Mouse (Mus musculus) hematopoietic stem cell, adult 5-6 weeks (primary cell): ENCODE measurements around the gene Ppih. TPM values are rescaled to one million over a fixed set of nuclear protein-coding genes. Genes with fewer than 3 reads are reported as not detected.

Source experiments
- ATAC-seq, 2 experiments: fragments of 125-278 bp in 1 of 2; replicated peaks in 1 of 2; 2 replicates each; pipeline ENCODE4 v1.8.0; 2016 to 2017; ENCODE audit warnings: inconsistent platforms in 2 of 2, mild to moderate bottlenecking in 2 of 2, moderate number of reproducible peaks in 2 of 2, low read depth in 1 of 2, moderate TSS enrichment in 1 of 2; ENCODE audit not compliant: low FRiP score in 2 of 2, poor library complexity in 2 of 2, severe bottlenecking in 2 of 2, insufficient read depth in 1 of 2, low TSS enrichment in 1 of 2
- total RNA-seq: library from RNA; stranded (forward); fragments of 172-1452, 232-1000 nt; gene quantifications from 2 replicates; pipeline ENCODE4 v1.2.3, GENCODE M21; 2017

The Ppih gene
- 75.5 and 80.9 TPM in 2 replicates for total RNA-seq

DNA sequence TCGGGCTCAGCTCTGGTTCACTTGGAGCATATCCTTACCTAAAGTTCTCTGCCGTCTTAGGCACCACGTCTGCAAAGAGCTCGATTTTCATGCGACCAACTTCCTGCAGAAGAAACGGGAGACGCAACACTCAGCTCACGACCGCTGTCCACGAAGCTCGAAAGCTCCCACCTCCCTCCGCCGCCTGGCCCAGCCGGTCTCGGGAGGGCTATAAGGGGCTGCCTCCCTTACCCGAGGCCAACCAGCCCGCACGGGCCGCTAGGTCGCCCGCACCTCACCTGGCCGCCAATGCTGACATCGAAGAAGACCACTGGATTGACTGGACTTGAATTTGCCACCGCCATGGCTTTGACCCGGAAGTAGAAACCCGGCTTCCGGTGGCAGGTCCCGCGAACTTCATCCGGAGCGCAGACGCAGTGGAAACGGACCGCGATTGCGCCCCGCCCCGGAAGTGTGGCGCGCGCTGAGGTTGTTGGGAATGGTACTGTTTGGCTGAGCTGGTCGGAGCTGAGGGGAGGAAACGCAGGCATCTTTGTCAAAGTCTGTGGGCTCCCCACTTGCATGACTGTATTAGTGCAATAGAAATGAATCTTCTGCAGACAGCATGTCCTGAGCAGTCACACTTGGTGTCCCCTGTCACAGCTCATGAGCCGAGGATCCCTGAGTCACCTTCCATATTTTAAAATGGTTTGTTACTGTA, at the start of gene Ppih:
Gene Ppih, minus strand, starts transcription at position 416 of the 700 bp plus-strand sequence.
- peak; percentile 96 to 99 for ATAC-seq

- no peak for ATAC-seq
Observed at GRCm38 (mm10) chr4:119369460-119369859, 49.1 kb upstream of the Ppih start.

DNA sequence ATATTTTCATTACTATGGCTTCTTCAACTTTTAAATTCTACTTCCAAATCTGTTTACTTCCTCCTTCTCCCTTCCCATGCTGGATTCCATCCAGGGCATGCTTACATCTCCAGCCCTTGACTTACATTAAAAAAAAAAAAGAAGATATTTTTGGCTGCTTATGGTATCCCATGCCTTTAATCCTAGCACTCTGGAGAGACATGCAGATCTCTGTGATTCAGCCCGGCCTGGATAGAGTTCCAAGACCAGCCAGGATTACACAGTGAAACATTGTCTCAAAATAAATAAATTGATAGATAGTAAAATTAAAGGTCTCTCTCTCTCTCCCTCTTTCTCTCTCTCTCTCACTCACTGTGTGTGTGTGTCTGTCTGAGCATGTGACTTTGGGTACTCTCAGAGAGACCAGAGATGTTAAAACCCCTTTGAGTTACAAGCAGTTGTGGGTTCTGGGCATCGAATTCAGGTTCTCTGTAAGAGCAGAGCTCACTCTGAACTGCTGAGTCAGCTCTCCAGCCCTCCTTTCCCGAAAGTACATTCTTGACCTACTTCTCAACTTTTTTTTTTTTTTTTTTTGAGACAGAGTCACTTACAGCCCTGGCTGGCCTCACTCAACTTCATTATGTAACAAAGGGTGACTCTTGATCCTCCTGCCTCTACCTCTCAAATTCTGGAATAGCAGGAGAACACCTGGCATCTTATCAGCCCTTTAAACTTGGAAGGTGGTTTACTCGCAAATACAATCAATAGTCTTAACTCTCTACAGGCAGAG, 46.6 kb upstream of the Ppih start:
- no peak for ATAC-seq

DNA sequence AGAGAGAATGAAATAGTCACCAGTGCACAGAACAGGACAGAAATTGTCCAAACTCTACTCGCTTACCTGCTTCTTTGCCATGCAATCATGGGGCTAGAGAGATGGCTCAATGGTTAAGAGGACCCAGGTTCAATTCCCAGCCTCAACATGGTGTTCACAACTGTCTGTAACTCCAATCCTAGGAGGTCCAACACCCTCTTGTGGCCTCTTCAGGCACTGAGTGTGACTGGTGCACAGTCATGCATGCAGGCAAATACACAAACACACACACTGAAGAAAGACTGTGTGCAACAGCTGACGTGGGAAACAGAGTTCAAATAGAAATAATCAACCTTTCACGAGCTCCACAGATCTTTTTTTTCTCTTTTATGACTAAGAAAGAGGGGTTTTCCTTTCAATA, 41.9 kb upstream of the Ppih start:
- ATAC-seq, result no peak

DNA sequence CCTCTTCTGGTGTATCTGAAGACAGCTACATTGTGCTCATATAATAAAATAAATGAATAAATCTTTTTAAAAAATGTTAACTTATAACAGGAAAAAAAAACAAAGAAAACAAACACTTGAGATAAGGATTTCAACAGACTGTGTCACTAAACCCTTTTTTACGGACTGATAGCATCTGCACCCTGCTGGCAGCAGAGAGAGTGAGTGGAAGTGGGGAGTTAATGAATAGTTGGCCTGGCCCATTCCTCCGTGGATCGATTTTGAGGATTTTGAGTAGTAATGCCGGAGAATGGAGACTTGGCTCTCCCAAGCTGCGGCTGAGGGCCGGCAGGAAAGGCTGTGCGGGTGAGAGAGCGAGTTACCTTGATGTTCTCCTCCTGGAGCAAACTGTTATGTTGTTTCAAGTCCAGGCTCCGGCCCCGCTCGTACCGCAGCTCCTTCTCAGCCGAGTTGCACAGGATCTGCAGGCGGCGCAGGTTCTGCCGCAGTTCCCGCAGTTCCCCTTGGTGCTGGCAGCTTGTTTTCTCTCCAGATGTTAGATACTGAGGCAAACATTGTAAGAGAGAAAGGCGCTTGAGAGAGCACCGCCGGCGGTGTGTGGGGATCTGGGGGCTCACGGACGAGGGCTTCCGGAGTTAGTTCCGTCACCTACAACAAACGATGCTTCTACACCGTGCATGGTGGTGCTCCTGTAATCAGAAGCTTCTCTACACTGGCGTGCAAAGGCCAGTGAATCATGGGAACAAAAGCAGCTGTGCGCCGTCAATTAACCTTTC, 39.0 kb upstream of the Ppih start:
- peak; percentile 62 to 81 for ATAC-seq

DNA sequence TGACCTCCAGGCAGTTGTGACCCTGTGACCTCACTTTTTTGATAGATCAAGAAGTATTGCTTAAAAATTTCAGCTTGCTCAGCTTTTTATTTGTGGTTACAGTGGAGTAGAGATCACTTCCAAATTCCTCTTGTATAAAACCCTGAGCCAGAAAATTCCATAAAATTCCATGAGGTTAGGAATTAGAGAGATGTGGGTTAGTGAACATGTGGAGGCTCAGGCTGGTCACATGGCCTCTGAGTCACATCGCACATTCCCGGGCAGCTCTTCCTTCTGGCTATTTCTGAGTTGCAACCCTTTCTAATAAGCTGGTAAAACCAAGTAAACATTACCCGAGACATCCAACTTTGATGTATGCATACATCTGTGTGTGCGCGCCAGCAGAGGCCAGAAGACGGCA, 25.2 kb upstream of the Ppih start:
- no peak for ATAC-seq

DNA sequence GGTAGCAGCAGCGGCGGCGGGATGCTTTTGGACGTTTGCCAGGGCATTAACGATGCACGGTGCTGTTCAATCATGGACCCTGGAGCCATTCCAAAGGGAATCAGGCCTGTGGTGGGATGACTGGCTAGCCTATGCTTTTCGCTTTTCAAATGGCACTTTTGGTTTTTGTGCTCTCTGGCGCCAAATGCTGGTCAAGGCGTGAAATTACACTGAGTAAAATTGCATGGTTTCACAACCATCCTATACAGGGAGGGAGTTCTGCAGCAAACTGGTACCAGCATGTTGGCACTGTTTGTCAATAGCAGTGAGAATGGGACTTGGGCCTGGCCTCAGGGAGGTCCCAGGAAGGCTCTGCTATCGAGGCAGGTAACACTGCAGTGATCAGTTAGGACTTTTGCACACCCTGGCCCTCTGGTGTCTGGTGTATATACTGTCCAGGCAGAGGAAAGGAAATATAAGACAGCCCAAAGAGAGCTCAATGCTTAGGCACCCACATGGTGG, 18.6 kb upstream of the Ppih start:
- ATAC-seq, result peak; percentile 71 to 83

GRCm38 (mm10) chr4:119338422-119338821, 18.1 kb upstream of the Ppih start:
- no peak for ATAC-seq

DNA sequence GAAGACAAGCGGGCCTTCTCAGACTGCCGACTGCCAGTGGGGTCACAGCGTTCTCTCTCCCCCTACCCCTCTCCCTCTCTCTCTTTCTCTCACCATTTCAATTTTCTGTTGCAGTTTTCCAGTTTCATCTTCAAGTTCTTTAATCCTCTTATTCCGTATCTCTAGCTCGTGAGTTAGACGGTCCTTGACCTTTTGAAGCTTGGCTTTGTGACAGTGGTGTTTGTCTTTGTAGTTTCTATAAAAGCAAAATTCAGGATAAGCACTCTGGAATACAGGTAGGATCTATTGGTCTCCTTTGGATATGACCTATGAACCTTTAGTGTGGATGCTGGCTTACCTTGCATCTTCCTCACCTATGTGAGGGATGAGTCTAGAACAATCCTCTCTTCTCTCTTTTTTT, 13.1 kb upstream of the Ppih start:
- ATAC-seq, result no peak

DNA sequence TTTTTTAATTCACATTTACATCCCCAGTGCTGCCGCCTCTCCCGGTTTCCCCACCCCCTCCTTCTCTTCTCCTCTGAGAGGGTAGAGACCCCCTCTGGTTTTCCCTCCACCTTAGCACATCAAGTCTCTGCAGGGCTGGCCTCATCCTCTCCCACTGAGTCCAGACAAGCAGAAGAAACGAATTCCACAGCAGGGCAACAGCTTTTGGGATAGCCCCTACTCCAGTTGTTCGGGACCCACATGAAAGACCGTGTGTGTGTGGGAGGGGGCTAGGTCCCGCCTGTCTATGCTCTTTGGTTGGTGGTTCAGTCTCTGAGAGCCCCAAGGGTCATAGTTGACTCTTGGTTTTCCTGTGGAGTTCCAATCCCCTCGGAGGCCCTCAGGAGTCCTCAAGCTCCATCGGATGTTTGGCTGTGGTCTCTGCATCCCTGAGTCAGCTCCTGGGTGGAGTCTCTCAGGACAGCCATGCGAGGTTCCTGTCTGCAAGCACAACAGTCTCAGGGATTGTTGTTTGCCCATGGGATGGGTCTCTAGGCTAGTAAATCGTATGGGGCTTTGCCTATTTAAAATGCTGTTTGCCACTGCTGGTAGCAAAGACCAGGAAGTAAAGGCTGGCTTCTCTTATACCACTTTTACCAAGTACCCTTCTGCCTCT, 677 bp upstream of the Ppih start:
- no peak for ATAC-seq

DNA sequence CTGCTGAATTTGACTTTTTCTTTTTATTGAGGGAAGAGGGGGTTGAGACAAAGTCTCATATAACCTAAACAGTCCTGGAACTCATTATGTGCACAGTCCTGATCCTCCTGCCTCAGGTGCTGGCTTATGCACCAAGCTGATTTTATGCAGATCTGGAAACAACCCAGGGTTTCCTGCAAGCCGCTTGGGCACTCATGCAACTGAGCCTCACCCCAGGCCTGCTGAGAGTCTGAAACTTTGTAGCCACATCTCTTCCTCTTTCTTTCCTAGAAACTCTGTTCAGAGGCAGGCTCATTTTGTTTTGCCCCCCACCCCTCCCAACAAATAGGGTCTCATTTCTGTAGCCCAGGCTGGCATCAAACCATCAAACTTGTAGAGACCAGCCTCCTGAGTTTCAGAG, 6.6 kb downstream of the Ppih start:
- ATAC-seq, result no peak

GRCm38 (mm10) chr4:119305418-119305817, 14.9 kb downstream of the Ppih start:
- ATAC-seq, result no peak

DNA sequence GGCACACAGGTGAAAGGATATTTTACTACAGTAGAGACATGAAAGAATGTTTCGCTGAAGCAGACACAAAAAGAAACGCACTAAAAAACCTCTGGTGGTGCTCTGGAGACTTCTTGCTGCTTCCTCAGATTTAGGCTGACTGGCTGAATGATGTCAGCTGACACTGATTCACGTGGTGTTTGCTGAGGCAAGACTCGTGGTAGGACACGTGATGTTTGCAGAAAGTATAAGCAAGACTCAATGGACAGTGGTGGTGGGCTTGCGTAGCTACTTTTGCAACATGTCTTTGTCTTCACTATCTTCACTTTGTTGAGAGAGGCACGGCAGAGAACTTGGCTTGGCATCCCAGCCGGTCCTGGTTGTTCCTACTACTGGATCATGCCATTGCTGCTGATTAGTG, 17.1 kb downstream of the Ppih start:
- ATAC-seq, result no peak

GRCm38 (mm10) chr4:119301777-119302176, 18.6 kb downstream of the Ppih start:
- ATAC-seq, result no peak

DNA sequence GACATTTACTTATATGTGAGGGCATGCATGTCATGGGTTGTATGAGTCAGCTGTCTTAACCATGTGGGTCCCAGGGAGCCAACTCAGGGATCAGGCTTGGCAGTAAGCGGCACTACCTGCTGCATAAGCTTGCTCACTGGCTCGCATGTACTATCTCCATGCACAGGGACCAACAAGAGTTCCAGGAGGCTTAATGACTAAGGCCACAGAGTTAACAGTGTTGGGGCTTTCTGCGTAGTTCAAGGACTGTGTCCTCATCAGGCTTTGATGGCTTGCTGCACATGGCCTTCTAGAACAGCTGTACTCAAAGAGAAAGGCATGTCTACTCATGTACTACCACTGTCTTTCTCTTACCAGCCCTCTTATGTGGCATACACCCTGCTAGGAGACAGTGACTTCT, 19.6 kb downstream of the Ppih start:
- no peak for ATAC-seq

DNA sequence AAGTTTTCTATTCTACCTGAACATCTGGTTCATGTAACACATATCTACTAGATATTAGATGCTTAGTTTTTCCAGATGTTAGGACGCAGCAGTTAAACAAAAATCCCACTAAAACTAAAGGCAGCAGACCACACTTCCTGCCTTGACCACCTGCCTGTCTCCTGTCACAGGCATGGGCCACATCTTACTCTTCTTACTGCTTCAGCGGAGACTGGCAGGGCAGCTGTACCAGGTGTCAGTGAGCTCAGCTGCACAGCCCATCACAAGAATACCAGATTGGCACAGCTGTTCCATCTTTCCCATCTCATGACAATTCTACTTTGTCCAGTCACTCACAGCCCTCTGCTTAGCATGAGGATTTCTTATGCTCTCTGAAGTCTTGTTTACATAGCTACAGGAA, 23.0 kb downstream of the Ppih start:
- ATAC-seq, result no peak

GRCm38 (mm10) chr4:119295134-119295453, 25.3 kb downstream of the Ppih start:
- no peak for ATAC-seq
